Mouse (Mus musculus) erythroblast, embryonic 14.5 days (primary cell): Measurements from ENCODE around the gene Kctd17.

Experiments used
- GATA1 ChIP-seq: IDR thresholded peaks from 2 replicates; pipeline ENCODE4 v1.6.1; 2012; ENCODE audit warnings: low read length, inconsistent platforms, mixed read lengths
- TAL1 ChIP-seq: IDR thresholded peaks from 3 replicates; pipeline ENCODE4 v1.6.1; 2012; ENCODE audit warnings: low read length, inconsistent platforms, mixed read lengths

DNA sequence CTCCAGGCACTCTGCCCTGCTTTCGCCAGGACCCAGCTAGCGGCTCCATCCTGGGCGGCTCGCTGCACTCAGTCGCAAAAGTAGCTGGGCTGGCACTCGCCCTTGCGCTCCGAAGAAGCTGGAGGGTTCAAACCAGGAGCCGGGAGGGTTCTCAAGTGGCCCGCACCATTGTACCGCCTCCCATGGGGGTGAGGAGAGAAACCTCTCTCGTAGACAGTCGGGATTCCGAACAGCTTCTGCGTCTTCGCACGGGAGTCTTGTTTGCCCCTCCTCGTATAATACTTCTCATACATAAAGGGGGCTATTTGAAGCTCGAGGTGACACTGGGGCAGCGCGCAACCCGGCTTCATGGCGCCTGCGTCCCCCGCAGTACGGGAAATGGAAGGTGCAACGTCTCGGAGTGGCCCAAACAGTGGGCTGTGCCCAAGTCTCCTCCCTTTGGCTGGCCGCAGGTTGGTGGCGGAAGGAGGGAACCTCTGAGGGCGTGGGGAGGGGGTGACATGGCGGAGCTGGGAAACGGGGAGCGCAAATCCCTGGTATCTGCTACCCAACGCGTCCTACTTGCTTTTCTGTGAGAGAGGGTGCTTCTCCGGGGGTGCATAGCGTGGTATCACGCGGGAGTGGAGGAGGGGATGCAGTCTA lies 21.9 kb upstream of the Kctd17 start, which contains the start of gene Mpst:
- TF ChIP-seq GATA1, result no peak
- TF ChIP-seq TAL1, result no peak
